Mouse (Mus musculus): ENCODE results near the gene Scn1a. TPM values are rescaled to one million over a fixed set of nuclear protein-coding genes. Genes with fewer than 3 reads are reported as not detected.

The Scn1a gene
- polyA plus RNA-seq, 1 experiment: not detected

- H3K27me3 ChIP-seq (ENCODE audit: control insufficient read depth, insufficient read depth, low read length): no peaks in the 10 kb centered on the region
- H3K36me3 ChIP-seq (ENCODE audit: control insufficient read depth, insufficient read depth, low read length): no peaks in the 10 kb centered on the region
- no peak overlapping the region for H3K27ac ChIP-seq (ENCODE audit: insufficient read depth, low read depth, low read length)
- TF ChIP-seq POLR2A (IDR thresholded peaks at IDR 0.05; ENCODE audit: low read depth, low read length) (no peak), CTCF (IDR thresholded peaks at IDR 0.05; ENCODE audit: extremely low read depth, insufficient read length, insufficient replicate concordance, low read depth, low read length) (no peak)
- H3K4me3 ChIP-seq (ENCODE audit: low read depth, low read length): no peak overlapping the region
- H3K4me1 ChIP-seq (ENCODE audit: control insufficient read depth, insufficient read depth, insufficient read length, low read length): no peaks in the 10 kb centered on the region
- 11% methylated on average over 21 of the region's 21 CpGs for WGBS
Observed at GRCm38 (mm10) chr2:66439764-66440471, 722 bp downstream of the Scn1a start.

- Histone ChIP-seq H3K4me1 (ENCODE audit: control insufficient read depth, insufficient read depth, insufficient read length, low read length) (no peaks in the 10 kb centered on the region), H3K4me3 (ENCODE audit: low read depth, low read length) (no peak overlapping the region), H3K27ac (ENCODE audit: insufficient read depth, low read depth, low read length) (no peak overlapping the region), H3K27me3 (ENCODE audit: control insufficient read depth, insufficient read depth, low read length) (no peaks in the 10 kb centered on the region), H3K36me3 (ENCODE audit: control insufficient read depth, insufficient read depth, low read length) (no peaks in the 10 kb centered on the region)
- TF ChIP-seq CTCF (IDR thresholded peaks at IDR 0.05; ENCODE audit: extremely low read depth, insufficient read length, insufficient replicate concordance, low read depth, low read length): no peak
- TF ChIP-seq POLR2A (IDR thresholded peaks at IDR 0.05; ENCODE audit: low read depth, low read length): no peak
- 71% methylated on average over 3 of the region's 3 CpGs for WGBS
Observed at GRCm38 (mm10) chr2:66436286-66436685, 4.4 kb downstream of the Scn1a start.

GRCm38 (mm10) chr2:66409740-66410290 lies 30.8 kb downstream of the Scn1a start:
- H3K4me3 ChIP-seq (ENCODE audit: low read depth, low read length): peak overlapping the region; percentile 41
- no peak overlapping the region for H3K27ac ChIP-seq (ENCODE audit: insufficient read depth, low read depth, low read length)
- no peaks in the 10 kb centered on the region for H3K4me1 ChIP-seq (ENCODE audit: control insufficient read depth, insufficient read depth, insufficient read length, low read length)
- H3K36me3 ChIP-seq (ENCODE audit: control insufficient read depth, insufficient read depth, low read length): no peaks in the 10 kb centered on the region
- WGBS: under 1% methylated on average over 14 of the region's 14 CpGs
- TF ChIP-seq POLR2A (IDR thresholded peaks at IDR 0.05; ENCODE audit: low read depth, low read length) (no peak), CTCF (IDR thresholded peaks at IDR 0.05; ENCODE audit: extremely low read depth, insufficient read length, insufficient replicate concordance, low read depth, low read length) (peak; percentile 56; the same call in 1 of the 2 replicates)
- no peaks in the 10 kb centered on the region for H3K27me3 ChIP-seq (ENCODE audit: control insufficient read depth, insufficient read depth, low read length)

- no peaks in the 10 kb centered on the region for H3K36me3 ChIP-seq (ENCODE audit: control insufficient read depth, insufficient read depth, low read length)
- H3K4me1 ChIP-seq (ENCODE audit: control insufficient read depth, insufficient read depth, insufficient read length, low read length): no peaks in the 10 kb centered on the region
- TF ChIP-seq POLR2A (IDR thresholded peaks at IDR 0.05; ENCODE audit: low read depth, low read length) (no peak), CTCF (IDR thresholded peaks at IDR 0.05; ENCODE audit: extremely low read depth, insufficient read length, insufficient replicate concordance, low read depth, low read length) (no peak)
- no peak overlapping the region for H3K4me3 ChIP-seq (ENCODE audit: low read depth, low read length)
- no peaks in the 10 kb centered on the region for H3K27me3 ChIP-seq (ENCODE audit: control insufficient read depth, insufficient read depth, low read length)
- no peak overlapping the region for H3K27ac ChIP-seq (ENCODE audit: insufficient read depth, low read depth, low read length)
- WGBS: 13% methylated on average over 12 of the region's 12 CpGs
Observed at GRCm38 (mm10) chr2:66408899-66409739, 31.5 kb downstream of the Scn1a start.

- TF ChIP-seq CTCF (IDR thresholded peaks at IDR 0.05; ENCODE audit: extremely low read depth, insufficient read length, insufficient replicate concordance, low read depth, low read length) (no peak), POLR2A (IDR thresholded peaks at IDR 0.05; ENCODE audit: low read depth, low read length) (no peak)
- H3K4me1 ChIP-seq (ENCODE audit: control insufficient read depth, insufficient read depth, insufficient read length, low read length): no peaks in the 10 kb centered on the region
- no peak overlapping the region for H3K27ac ChIP-seq (ENCODE audit: insufficient read depth, low read depth, low read length)
- H3K27me3 ChIP-seq (ENCODE audit: control insufficient read depth, insufficient read depth, low read length): no peaks in the 10 kb centered on the region
- H3K4me3 ChIP-seq (ENCODE audit: low read depth, low read length): no peak overlapping the region
- no peaks in the 10 kb centered on the region for H3K36me3 ChIP-seq (ENCODE audit: control insufficient read depth, insufficient read depth, low read length)
- WGBS: 17% methylated on average over 11 of the region's 11 CpGs
Observed at GRCm38 (mm10) chr2:66408456-66408855, 32.2 kb downstream of the Scn1a start.

- Histone ChIP-seq H3K27me3 (ENCODE audit: control insufficient read depth, insufficient read depth, low read length) (no peaks in the 10 kb centered on the region), H3K36me3 (ENCODE audit: control insufficient read depth, insufficient read depth, low read length) (no peaks in the 10 kb centered on the region), H3K27ac (ENCODE audit: insufficient read depth, low read depth, low read length) (no peak overlapping the region), H3K4me1 (ENCODE audit: control insufficient read depth, insufficient read depth, insufficient read length, low read length) (no peaks in the 10 kb centered on the region), H3K4me3 (ENCODE audit: low read depth, low read length) (no peak overlapping the region)
- WGBS: 58% methylated on average over 5 of the region's 5 CpGs
- TF ChIP-seq CTCF (IDR thresholded peaks at IDR 0.05; ENCODE audit: extremely low read depth, insufficient read length, insufficient replicate concordance, low read depth, low read length): no peak
- no peak for TF ChIP-seq POLR2A (IDR thresholded peaks at IDR 0.05; ENCODE audit: low read depth, low read length)
Observed at GRCm38 (mm10) chr2:66392586-66392985, 48.1 kb downstream of the Scn1a start.

GRCm38 (mm10) chr2:66367957-66368356 lies 72.7 kb downstream of the Scn1a start:
- H3K36me3 ChIP-seq (ENCODE audit: control insufficient read depth, insufficient read depth, low read length): no peaks in the 10 kb centered on the region
- WGBS: 92% methylated on average over 2 of the region's 2 CpGs
- H3K27me3 ChIP-seq (ENCODE audit: control insufficient read depth, insufficient read depth, low read length): no peaks in the 10 kb centered on the region
- H3K4me1 ChIP-seq (ENCODE audit: control insufficient read depth, insufficient read depth, insufficient read length, low read length): no peaks in the 10 kb centered on the region
- no peak overlapping the region for H3K27ac ChIP-seq (ENCODE audit: insufficient read depth, low read depth, low read length)
- TF ChIP-seq POLR2A (IDR thresholded peaks at IDR 0.05; ENCODE audit: low read depth, low read length) (no peak), CTCF (IDR thresholded peaks at IDR 0.05; ENCODE audit: extremely low read depth, insufficient read length, insufficient replicate concordance, low read depth, low read length) (no peak)
- no peak overlapping the region for H3K4me3 ChIP-seq (ENCODE audit: low read depth, low read length)

All from small intestine, adult 2 months (tissue).